Mouse (Mus musculus) stomach, embryonic 16.5 days (tissue): Measurements from ENCODE around the gene Zfp184. TPM values are rescaled to one million over a fixed set of nuclear protein-coding genes. Genes with fewer than 3 reads are reported as not detected.
A peak's percentile ranks its signal among the peaks of the same experiment; 100 is the strongest.

Source experiments
- microRNA counts: library from miRNA; unstranded; fragments of <30 nt; microRNA quantifications from one replicate; lab custom pipeline; 2016
- microRNA-seq: library from miRNA; unstranded; fragments of <30 nt; microRNA quantifications from one replicate; pipeline ENCODE4, GENCODE M21; 2016
- polyA plus RNA-seq: library from polyadenylated mRNA; unstranded; fragments of >200 nt; fragmentation: Nextera tagmentation; extraction: Ambion mirVana; gene quantifications from 2 replicates; pipeline ENCODE4 v1.2.1, GENCODE M21; 2015

Gene Zfp184
- polyA plus RNA-seq, 1 experiment from 2014 or later: 6.2 TPM

MicroRNAs within 50 kb of the gene (microRNA counts, 519-probe panel; counts per million panel counts)
- microRNA mmu-miR-1983 (lab: Ali Mortazavi, UCI): 3,329 counts per million, percentile 76 among the panel's probes with 10 or more counts

Small RNA genes within 50 kb of the gene (microRNA-seq; reads per million reads assigned to microRNA genes)
- gene Gm44456 (1.5 reads per million), gene Mir1983 (1,347 reads per million, percentile 79 among the genes with 10 or more reads in this experiment)

Other genes starting within 250 kb of the Zfp184 start
- not detected in 2 replicates for gene Olfr1359, start 247.0 kb upstream of the Zfp184 start, polyA plus RNA-seq
- 1.5 and 3.8 TPM in 2 replicates for gene Hist1h2bl, start 229.0 kb upstream of the Zfp184 start, polyA plus RNA-seq
- gene Hist1h2ai, start 228.7 kb upstream of the Zfp184 start, polyA plus RNA-seq: 7.3 and 11.8 TPM in 2 replicates
- 4.6 and 5.6 TPM in 2 replicates for gene Hist1h3h, start 227.4 kb upstream of the Zfp184 start, polyA plus RNA-seq
- gene Hist1h2bm, start 223.1 kb upstream of the Zfp184 start, polyA plus RNA-seq: 1.9 and 2.5 TPM in 2 replicates
- 1.7 and 2.3 TPM in 2 replicates for gene Hist1h4j, start 210.0 kb upstream of the Zfp184 start, polyA plus RNA-seq
- gene Hist1h4k, start 194.6 kb upstream of the Zfp184 start, polyA plus RNA-seq: 3.9 and 8.4 TPM in 2 replicates
- gene Hist1h2ak, start 191.3 kb upstream of the Zfp184 start, polyA plus RNA-seq: 18.1 and 21.5 TPM in 2 replicates
- 1.3 and 2.9 TPM in 2 replicates for gene Hist1h2bn, start 191.0 kb upstream of the Zfp184 start, polyA plus RNA-seq
- 9.6 and 10.6 TPM in 2 replicates for gene Hist1h1b, start 164.5 kb upstream of the Zfp184 start, polyA plus RNA-seq
- gene Hist1h3i, start 161.7 kb upstream of the Zfp184 start, polyA plus RNA-seq: 59.9 and 94.5 TPM in 2 replicates
- gene Hist1h2an, start 157.9 kb upstream of the Zfp184 start, polyA plus RNA-seq: 1.9 and 2.6 TPM in 2 replicates
- 0.77 and 1.4 TPM in 2 replicates for gene Hist1h2bp, start 157.6 kb upstream of the Zfp184 start, polyA plus RNA-seq
- 9.1 and 14.2 TPM in 2 replicates for gene Hist1h2bq, start 134.9 kb upstream of the Zfp184 start, polyA plus RNA-seq
- 1.5 TPM in 1 of 2 replicates, not detected in the other for gene Hist1h2ao, start 134.6 kb upstream of the Zfp184 start, polyA plus RNA-seq
- gene Hist1h4m, start 133.3 kb upstream of the Zfp184 start, polyA plus RNA-seq: not detected in 2 replicates
- gene Hist1h4n, start 112.9 kb upstream of the Zfp184 start, polyA plus RNA-seq: 13.0 and 15.5 TPM in 2 replicates
- 1,905 and 2,657 TPM in 2 replicates for gene Hist1h2ap, start 111.6 kb upstream of the Zfp184 start, polyA plus RNA-seq
- gene Hist1h2br, start 111.4 kb upstream of the Zfp184 start, polyA plus RNA-seq: 11.8 and 18.5 TPM in 2 replicates
- gene Pom121l2, start 36.1 kb downstream of the Zfp184 start, polyA plus RNA-seq: 0.09 TPM in 1 of 2 replicates, not detected in the other
- 0.92 and 1.1 TPM in 2 replicates for gene Prss16, start 64.6 kb downstream of the Zfp184 start, polyA plus RNA-seq
- gene Hist1h2ah, start 90.5 kb downstream of the Zfp184 start, polyA plus RNA-seq: 10.9 TPM in 1 of 2 replicates, not detected in the other
- 2.6 and 4.0 TPM in 2 replicates for gene Hist1h2bk, start 90.8 kb downstream of the Zfp184 start, polyA plus RNA-seq
- 13.4 and 15.5 TPM in 2 replicates for gene Hist1h4i, start 96.3 kb downstream of the Zfp184 start, polyA plus RNA-seq
- 17.8 and 25.3 TPM in 2 replicates for gene Hist1h2ag, start 97.8 kb downstream of the Zfp184 start, polyA plus RNA-seq
- 5.6 and 10.3 TPM in 2 replicates for gene Hist1h2bj, start 98.1 kb downstream of the Zfp184 start, polyA plus RNA-seq
- not detected in 2 replicates for gene Vmn1r188, start 139.3 kb downstream of the Zfp184 start, polyA plus RNA-seq
- not detected in 2 replicates for gene Vmn1r189, start 160.7 kb downstream of the Zfp184 start, polyA plus RNA-seq
- gene Vmn1r191, start 238.9 kb downstream of the Zfp184 start, polyA plus RNA-seq: not detected in 2 replicates
- gene Vmn1r192, start 246.0 kb downstream of the Zfp184 start, polyA plus RNA-seq: not detected in 2 replicates